Mouse (Mus musculus): ENCODE measurements at regions not wholly inside any gene's neighbourhood (a gene's known extent, or its start where the extent isn't known, plus 50 kb on each side); places are given as distances from the start of the nearest gene placed in this dataset.

DNA sequence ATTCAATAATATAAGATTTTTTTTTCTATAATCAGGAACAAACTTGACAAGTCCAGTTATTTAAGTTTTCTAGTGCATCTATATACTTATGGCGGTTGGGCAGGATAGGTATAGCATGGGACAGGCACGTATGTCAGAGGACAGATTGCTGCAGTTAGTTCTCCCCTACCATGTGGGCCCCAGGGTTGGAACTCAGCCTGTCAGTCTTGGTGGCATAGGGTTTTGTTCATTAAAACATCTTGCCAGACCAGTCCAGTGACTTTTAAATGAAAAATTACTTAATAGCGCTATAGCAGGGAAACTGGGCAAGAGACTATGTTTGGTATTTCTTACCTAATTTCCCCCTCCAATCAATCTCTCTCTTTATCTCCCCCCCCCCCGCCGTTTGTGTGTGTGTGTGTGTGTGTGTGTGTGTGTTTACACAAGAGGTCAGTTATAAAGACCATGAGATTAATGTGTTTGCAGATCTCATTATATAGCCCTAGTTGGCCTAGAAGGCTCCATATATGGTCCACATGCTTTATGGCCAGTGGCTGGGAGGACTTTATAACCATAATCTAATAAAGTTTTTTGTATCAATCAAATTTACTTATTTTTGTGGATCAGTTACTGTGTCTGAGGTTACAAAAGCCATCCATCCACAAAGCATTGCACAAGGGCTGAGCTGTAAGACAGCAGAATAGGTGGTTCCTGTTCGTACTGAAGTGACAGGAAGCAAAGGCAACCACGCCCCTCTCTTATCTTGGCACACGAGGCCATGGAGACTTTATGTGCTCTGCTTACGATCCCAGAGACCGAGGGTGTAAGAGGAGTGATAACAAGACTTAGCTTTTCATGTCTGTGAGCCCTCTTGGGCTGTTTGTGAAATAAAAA lies 208.5 kb upstream of the Pfn2 start:
- 18% methylated on average over 10 of the region's 10 CpGs for WGBS
- no peaks in the 10 kb centered on the region for H3K27me3 ChIP-seq (ENCODE audit: control insufficient read depth, insufficient read depth, low read length)
- TF ChIP-seq CTCF (IDR thresholded peaks at IDR 0.05; ENCODE audit: extremely low read depth, insufficient read length, insufficient replicate concordance, low read depth, low read length) = no peak
- H3K27ac ChIP-seq (ENCODE audit: insufficient read depth, low read depth, low read length) = no peak overlapping the region
- H3K36me3 ChIP-seq (ENCODE audit: control insufficient read depth, insufficient read depth, low read length) = no peaks in the 10 kb centered on the region
- H3K4me1 ChIP-seq (ENCODE audit: control insufficient read depth, insufficient read depth, insufficient read length, low read length) = no peaks in the 10 kb centered on the region
- no peak overlapping the region for H3K4me3 ChIP-seq (ENCODE audit: low read depth, low read length)

DNA sequence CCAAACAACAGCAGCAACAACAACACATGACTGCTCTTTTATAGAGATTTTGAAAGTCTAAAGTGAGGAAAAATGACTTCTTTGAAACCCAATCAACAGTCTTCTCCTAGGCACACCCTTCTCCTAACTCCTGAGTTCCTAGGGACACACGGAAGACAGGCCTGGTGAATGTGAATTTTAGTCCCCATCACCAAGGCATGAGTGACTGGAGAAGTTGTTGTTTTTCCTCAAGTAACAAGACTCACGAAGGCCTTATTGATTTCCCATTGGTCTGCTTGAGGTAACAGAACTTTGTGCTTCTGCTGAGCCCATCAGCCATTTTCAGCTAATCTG lies 209.2 kb upstream of the Pfn2 start:
- H3K27me3 ChIP-seq (ENCODE audit: control insufficient read depth, insufficient read depth, low read length) = no peaks in the 10 kb centered on the region
- WGBS = 36% methylated on average over 2 of the region's 2 CpGs

DNA sequence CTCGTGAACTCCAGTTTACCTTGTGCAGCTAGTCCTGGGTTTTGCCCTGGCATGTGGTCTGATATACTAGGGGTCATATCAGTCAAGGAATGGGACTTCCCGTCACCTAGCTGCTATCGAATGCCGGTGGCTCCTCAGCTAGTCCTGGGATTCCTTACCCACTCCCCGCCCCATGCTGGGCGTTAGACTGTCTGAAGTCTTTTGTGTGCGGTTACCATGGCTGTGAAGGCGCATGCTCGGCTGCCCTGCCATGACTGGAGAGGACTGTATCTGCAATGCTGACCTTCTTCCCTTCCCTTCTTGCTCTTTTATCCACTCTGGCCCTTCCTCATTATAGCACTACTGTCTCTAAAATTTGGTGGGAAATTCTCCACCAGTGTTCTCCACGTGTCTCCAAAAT lies 210.3 kb upstream of the Pfn2 start:
- Histone ChIP-seq H3K27ac (ENCODE audit: insufficient read depth, low read depth, low read length) (no peak overlapping the region), H3K4me1 (ENCODE audit: control insufficient read depth, insufficient read depth, insufficient read length, low read length) (no peaks in the 10 kb centered on the region), H3K36me3 (ENCODE audit: control insufficient read depth, insufficient read depth, low read length) (no peaks in the 10 kb centered on the region), H3K4me3 (ENCODE audit: low read depth, low read length) (no peak overlapping the region), H3K27me3 (ENCODE audit: control insufficient read depth, insufficient read depth, low read length) (no peaks in the 10 kb centered on the region)
- no peak for TF ChIP-seq POLR2A (IDR thresholded peaks at IDR 0.05; ENCODE audit: low read depth, low read length)
- no peak for TF ChIP-seq CTCF (IDR thresholded peaks at IDR 0.05; ENCODE audit: extremely low read depth, insufficient read length, insufficient replicate concordance, low read depth, low read length)
- WGBS = 80% methylated on average over 10 of the region's 10 CpGs

More for the DNA sequence above, 209.2 kb upstream of the Pfn2 start:
- TF ChIP-seq POLR2A (IDR thresholded peaks at IDR 0.05; ENCODE audit: low read depth, low read length) (no peak), CTCF (IDR thresholded peaks at IDR 0.05; ENCODE audit: extremely low read depth, insufficient read length, insufficient replicate concordance, low read depth, low read length) (no peak)
- Histone ChIP-seq H3K36me3 (ENCODE audit: control insufficient read depth, insufficient read depth, low read length) (no peaks in the 10 kb centered on the region), H3K4me3 (ENCODE audit: low read depth, low read length) (no peak overlapping the region), H3K4me1 (ENCODE audit: control insufficient read depth, insufficient read depth, insufficient read length, low read length) (no peaks in the 10 kb centered on the region), H3K27ac (ENCODE audit: insufficient read depth, low read depth, low read length) (no peak overlapping the region)

DNA sequence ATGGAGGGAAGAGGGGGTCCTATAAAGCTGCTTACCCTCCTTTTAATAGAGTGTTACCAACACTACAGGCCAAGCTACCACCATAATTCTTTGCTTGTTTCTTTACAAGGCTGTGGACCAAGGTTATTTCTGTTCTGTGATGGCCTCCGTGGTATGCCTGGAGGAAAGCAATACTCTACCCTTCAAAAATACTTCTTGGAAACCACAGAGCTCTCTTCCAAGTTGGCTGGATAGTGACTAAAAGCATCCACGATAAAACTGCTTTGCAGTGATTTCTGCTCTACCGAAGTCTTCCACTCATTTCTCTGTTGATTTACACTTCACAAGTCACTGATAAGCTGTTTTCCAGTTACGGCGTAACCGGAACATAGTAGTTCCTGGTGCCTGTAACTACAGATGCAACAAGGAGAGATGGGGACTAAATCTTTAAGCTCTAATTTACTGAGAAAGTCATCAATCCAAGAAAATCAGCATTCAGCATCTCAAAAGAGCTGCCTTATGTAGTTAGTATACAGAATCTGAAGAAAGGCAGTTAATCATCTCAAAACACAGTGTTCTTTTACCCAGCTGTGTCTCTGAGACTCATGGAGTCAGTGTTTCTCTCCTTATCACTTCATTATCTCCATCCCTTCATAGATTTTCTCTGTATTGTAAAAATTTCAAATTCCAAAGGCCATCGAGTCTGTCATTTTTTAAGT lies 216.1 kb upstream of the Pfn2 start:
- Histone ChIP-seq H3K27ac (ENCODE audit: insufficient read depth, low read depth, low read length) (no peak overlapping the region), H3K4me3 (ENCODE audit: low read depth, low read length) (no peak overlapping the region), H3K4me1 (ENCODE audit: control insufficient read depth, insufficient read depth, insufficient read length, low read length) (no peaks in the 10 kb centered on the region), H3K27me3 (ENCODE audit: control insufficient read depth, insufficient read depth, low read length) (no peaks in the 10 kb centered on the region), H3K36me3 (ENCODE audit: control insufficient read depth, insufficient read depth, low read length) (no peaks in the 10 kb centered on the region)
- TF ChIP-seq CTCF (IDR thresholded peaks at IDR 0.05; ENCODE audit: extremely low read depth, insufficient read length, insufficient replicate concordance, low read depth, low read length) (no peak), POLR2A (IDR thresholded peaks at IDR 0.05; ENCODE audit: low read depth, low read length) (no peak)
- WGBS = 67% methylated on average over 7 of the region's 7 CpGs

DNA sequence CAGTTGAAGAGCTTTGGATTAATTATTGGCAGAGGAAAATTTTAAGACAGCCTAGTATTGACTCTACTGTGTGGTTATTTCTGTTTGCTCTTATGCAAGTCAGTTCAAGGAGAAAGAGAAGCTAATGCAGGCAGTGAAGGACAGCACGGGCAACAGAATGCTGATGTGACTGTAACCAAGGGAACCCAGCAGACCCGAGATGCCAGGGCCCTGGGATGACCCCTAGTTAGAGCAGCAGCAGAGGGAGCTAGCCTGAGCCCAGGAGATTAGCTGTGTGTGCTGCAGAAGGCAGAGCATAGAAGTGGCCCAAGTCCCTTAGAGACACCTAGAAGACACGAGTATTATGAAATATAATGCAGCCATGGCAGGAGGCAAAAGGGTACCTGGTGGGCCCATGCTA lies 223.7 kb upstream of the Pfn2 start:
- TF ChIP-seq CTCF (IDR thresholded peaks at IDR 0.05; ENCODE audit: extremely low read depth, insufficient read length, insufficient replicate concordance, low read depth, low read length) (no peak), POLR2A (IDR thresholded peaks at IDR 0.05; ENCODE audit: low read depth, low read length) (no peak)
- WGBS = 32% methylated on average over 3 of the region's 3 CpGs
- Histone ChIP-seq H3K36me3 (ENCODE audit: control insufficient read depth, insufficient read depth, low read length) (no peaks in the 10 kb centered on the region), H3K4me3 (ENCODE audit: low read depth, low read length) (no peak overlapping the region), H3K27ac (ENCODE audit: insufficient read depth, low read depth, low read length) (no peak overlapping the region), H3K4me1 (ENCODE audit: control insufficient read depth, insufficient read depth, insufficient read length, low read length) (no peaks in the 10 kb centered on the region), H3K27me3 (ENCODE audit: control insufficient read depth, insufficient read depth, low read length) (no peaks in the 10 kb centered on the region; the same call in 1 of the 2 replicates)

DNA sequence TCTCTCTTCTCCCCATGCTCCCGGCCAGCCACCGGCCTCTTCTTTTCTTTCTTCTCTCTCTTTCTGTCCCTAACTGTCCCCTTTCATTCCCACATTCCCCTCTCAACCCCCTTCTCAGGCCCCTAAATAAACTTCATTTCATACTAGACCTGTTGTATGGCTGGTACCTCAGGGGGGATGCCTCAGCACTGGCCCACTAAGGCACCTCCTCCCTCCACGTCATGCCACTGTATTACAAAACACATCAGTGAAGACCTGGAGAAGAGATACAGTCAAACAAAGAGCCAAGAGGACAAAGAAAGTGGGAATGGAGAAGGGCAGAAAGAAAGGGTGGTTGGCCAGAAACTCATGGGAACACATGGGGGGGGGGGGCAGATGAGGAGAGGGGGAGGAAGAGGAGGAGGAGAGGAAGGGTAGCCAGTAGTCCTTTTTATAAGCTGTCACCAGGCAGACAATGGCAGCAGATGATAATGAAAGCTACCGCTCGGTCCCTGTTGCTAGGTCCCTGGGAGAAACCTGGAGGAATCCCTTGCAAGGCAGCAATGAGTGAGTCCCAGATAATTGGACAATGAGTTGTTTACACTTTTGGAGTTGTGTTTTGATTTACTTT lies 224.5 kb upstream of the Pfn2 start:
- no peak overlapping the region for H3K4me3 ChIP-seq (ENCODE audit: low read depth, low read length)
- H3K36me3 ChIP-seq (ENCODE audit: control insufficient read depth, insufficient read depth, low read length) = no peaks in the 10 kb centered on the region
- no peaks in the 10 kb centered on the region for H3K4me1 ChIP-seq (ENCODE audit: control insufficient read depth, insufficient read depth, insufficient read length, low read length)
- WGBS = 88% methylated on average over 5 of the region's 5 CpGs
- H3K27me3 ChIP-seq (ENCODE audit: control insufficient read depth, insufficient read depth, low read length) = no peaks in the 10 kb centered on the region; the same call in 1 of the 2 replicates
- H3K27ac ChIP-seq (ENCODE audit: insufficient read depth, low read depth, low read length) = no peak overlapping the region
- TF ChIP-seq CTCF (IDR thresholded peaks at IDR 0.05; ENCODE audit: extremely low read depth, insufficient read length, insufficient replicate concordance, low read depth, low read length) = no peak
- TF ChIP-seq POLR2A (IDR thresholded peaks at IDR 0.05; ENCODE audit: low read depth, low read length) = no peak

All from small intestine, adult 2 months (tissue).